Mouse (Mus musculus): Measurements from ENCODE around the gene Lin28b. TPM values are rescaled to one million over a fixed set of nuclear protein-coding genes. Genes with fewer than 3 reads are reported as not detected.

The Lin28b gene
- total and polyA plus RNA-seq, 2 experiments from 2014 or later, result 2.2 to 9.0 TPM

DNA sequence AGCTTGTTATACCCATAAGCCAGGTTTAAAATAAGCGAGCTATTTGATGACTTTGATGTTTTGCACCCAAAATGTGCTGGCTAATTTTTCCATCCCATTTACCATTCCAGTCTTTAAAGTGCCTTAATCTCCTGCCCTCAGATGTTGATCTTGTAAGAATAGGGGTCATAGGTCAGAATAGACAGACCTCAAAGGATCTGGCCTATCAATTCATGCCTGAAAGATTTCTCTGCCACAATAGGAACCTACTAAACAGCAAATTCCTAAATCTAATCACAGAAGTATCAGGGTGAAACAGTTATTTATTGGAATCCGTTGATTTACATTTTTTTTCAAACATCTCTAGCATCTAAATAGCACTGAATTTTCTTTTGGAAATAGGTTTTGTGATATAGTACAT lies 74.5 kb downstream of the Lin28b start:
- DNase-seq (no peak), ATAC-seq (no peak)
- Histone ChIP-seq H3K9ac (no peak overlapping the region), H3K4me1 (ENCODE audit: insufficient read depth) (no peaks in the 10 kb centered on the region), H3K36me3 (ENCODE audit: insufficient read depth) (no peaks in the 10 kb centered on the region), H3K27me3 (ENCODE audit: insufficient read depth, low read length) (no peaks in the 10 kb centered on the region), H3K4me3 (ENCODE audit: low read depth, low read length) (no peak overlapping the region), H3K27ac (ENCODE audit: low read depth, low read length) (no peak overlapping the region), H3K4me2 (ENCODE audit: low read depth) (no peak overlapping the region), H3K9me3 (ENCODE audit: low read length) (no peaks in the 10 kb centered on the region)
- no peak for TF ChIP-seq CTCF (IDR thresholded peaks at IDR 0.05; ENCODE audit: low read depth)
- 33% methylated on average over 2 of the region's 2 CpGs for WGBS

DNA sequence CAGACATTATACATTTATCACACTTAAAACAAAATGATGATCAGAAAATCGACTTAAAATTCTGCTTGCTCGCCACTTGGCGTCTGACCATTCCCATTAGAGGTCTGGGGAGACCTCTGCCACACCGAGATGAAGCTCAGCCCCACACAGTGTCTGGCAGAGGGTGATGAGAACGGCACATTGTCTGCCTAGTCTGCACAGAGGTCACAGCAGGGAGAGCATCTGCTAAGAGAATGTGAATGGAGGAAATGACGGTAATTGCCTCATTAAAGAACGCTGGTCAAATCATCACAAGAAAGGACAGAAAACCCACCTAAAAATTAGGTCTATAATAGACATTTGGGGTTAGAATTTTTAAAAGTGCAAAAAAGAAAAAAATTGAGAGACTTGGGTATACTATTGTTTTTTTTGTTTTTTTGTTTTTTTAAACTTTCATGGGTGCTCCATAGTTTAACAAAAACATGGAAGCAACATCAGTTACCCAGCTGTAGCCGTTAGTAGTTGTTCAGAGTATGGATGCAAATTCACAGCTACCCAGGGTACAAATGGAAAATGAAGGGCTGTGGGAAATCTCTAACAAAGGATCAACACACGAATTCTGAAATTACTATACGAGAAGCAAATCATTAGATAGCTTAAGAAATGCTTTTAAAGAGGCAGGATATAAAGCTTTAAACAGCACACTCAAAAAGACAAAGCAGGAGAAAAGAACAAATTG lies 75.4 kb downstream of the Lin28b start:
- DNase-seq (no peak), ATAC-seq (no peak)
- 12% methylated on average over 10 of the region's 10 CpGs for WGBS
- H3K27ac ChIP-seq (ENCODE audit: low read depth, low read length), result no peak overlapping the region
- H3K9ac ChIP-seq, result no peak overlapping the region
- TF ChIP-seq CTCF (IDR thresholded peaks at IDR 0.05; ENCODE audit: low read depth), result no peak
- H3K4me1 ChIP-seq (ENCODE audit: insufficient read depth), result no peaks in the 10 kb centered on the region
- no peak overlapping the region for H3K4me2 ChIP-seq (ENCODE audit: low read depth)
- no peaks in the 10 kb centered on the region for H3K36me3 ChIP-seq (ENCODE audit: insufficient read depth)
- no peaks in the 10 kb centered on the region for H3K27me3 ChIP-seq (ENCODE audit: insufficient read depth, low read length)
- H3K4me3 ChIP-seq (ENCODE audit: low read depth, low read length), result no peak overlapping the region
- no peaks in the 10 kb centered on the region for H3K9me3 ChIP-seq (ENCODE audit: low read length)

DNA sequence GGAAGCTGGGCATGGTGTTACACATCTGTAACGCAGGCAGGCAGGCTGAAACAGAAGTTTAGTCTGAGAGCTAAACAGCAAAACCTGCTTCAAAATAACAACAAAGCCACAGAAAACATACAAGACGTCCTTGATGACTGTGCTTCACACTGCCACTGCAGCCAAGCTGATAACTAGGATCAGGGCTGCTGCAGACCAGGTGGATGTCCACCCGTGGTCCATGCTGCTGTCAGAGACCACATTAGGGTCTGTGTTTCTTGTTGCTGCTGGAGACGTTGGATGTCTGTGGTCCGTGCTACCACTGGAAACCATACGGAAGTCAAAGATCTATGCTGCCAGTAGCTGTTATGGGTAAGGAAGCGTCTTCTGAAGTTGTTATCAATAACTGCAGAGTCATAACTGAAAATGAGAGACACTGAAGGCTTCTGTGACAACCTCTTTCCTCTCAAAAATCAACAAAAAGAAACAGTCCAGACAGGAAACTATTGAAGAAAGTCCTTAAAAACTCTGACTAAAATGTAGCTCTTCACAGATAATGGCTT lies 86.4 kb downstream of the Lin28b start:
- Histone ChIP-seq H3K9me3 (ENCODE audit: low read length) (no peaks in the 10 kb centered on the region), H3K27me3 (ENCODE audit: insufficient read depth, low read length) (no peaks in the 10 kb centered on the region), H3K9ac (no peak overlapping the region), H3K4me2 (ENCODE audit: low read depth) (no peak overlapping the region), H3K27ac (ENCODE audit: low read depth, low read length) (no peak overlapping the region), H3K4me1 (ENCODE audit: insufficient read depth) (no peaks in the 10 kb centered on the region), H3K36me3 (ENCODE audit: insufficient read depth) (no peaks in the 10 kb centered on the region), H3K4me3 (ENCODE audit: low read depth, low read length) (no peak overlapping the region)
- 85% methylated on average over 7 of the region's 7 CpGs for WGBS
- TF ChIP-seq CTCF (IDR thresholded peaks at IDR 0.05; ENCODE audit: low read depth), result no peak
- ATAC-seq (no peak), DNase-seq (no peak)

DNA sequence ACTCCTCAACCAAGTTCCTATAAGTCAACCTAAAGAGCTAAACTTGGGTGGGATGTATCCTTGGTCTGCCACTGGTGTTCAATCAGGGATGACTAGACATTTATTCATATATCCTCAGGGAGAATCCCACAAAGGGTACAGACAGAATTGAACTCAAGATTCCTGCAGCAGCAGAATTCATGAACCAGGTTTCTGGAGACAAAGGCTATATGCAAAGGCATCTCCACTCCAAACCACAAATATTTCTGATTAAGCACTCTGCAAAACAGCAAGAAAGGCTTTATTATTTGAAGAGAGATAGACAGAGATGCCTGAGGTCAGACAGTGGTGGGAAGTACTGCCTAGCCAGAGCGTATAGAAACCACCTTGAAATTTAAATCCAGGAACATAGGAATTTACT lies 88.0 kb downstream of the Lin28b start:
- Histone ChIP-seq H3K4me1 (ENCODE audit: insufficient read depth) (no peaks in the 10 kb centered on the region), H3K27me3 (ENCODE audit: insufficient read depth, low read length) (no peaks in the 10 kb centered on the region), H3K4me2 (ENCODE audit: low read depth) (no peak overlapping the region), H3K4me3 (ENCODE audit: low read depth, low read length) (no peak overlapping the region), H3K9me3 (ENCODE audit: low read length) (no peaks in the 10 kb centered on the region), H3K36me3 (ENCODE audit: insufficient read depth) (no peaks in the 10 kb centered on the region), H3K9ac (no peak overlapping the region), H3K27ac (ENCODE audit: low read depth, low read length) (no peak overlapping the region)
- TF ChIP-seq CTCF (IDR thresholded peaks at IDR 0.05; ENCODE audit: low read depth), result no peak
- 75% methylated on average over 1 of the region's 1 CpGs for WGBS
- DNase-seq (no peak), ATAC-seq (no peak)

DNA sequence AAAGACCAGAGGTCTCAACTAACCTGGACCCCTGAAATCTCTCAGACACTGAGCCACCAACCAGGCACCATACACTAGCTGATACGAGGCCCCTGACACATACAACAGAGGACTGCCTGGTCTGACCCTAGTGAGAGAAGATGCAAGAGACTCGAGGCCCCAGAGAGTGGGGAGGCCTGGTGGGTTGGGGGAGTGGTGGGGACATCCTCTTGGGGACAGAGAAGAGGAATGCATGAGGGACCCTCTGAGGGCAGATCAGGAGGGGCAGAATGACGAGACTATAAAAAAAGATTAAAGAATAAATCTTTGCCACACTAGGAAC lies 103.6 kb downstream of the Lin28b start:
- no peak for DNase-seq
- no peak for TF ChIP-seq CTCF (IDR thresholded peaks at IDR 0.05; ENCODE audit: low read depth)
- no peak for ATAC-seq
- H3K27me3 ChIP-seq (ENCODE audit: insufficient read depth, low read length), result no peaks in the 10 kb centered on the region
- WGBS, result 54% methylated on average over 3 of the region's 3 CpGs
- no peaks in the 10 kb centered on the region for H3K4me1 ChIP-seq (ENCODE audit: insufficient read depth)
- no peak overlapping the region for H3K27ac ChIP-seq (ENCODE audit: low read depth, low read length)
- H3K4me3 ChIP-seq (ENCODE audit: low read depth, low read length), result no peak overlapping the region
- H3K36me3 ChIP-seq (ENCODE audit: insufficient read depth), result no peaks in the 10 kb centered on the region
- no peaks in the 10 kb centered on the region for H3K9me3 ChIP-seq (ENCODE audit: low read length)
- H3K9ac ChIP-seq, result no peak overlapping the region
- no peak overlapping the region for H3K4me2 ChIP-seq (ENCODE audit: low read depth)

DNA sequence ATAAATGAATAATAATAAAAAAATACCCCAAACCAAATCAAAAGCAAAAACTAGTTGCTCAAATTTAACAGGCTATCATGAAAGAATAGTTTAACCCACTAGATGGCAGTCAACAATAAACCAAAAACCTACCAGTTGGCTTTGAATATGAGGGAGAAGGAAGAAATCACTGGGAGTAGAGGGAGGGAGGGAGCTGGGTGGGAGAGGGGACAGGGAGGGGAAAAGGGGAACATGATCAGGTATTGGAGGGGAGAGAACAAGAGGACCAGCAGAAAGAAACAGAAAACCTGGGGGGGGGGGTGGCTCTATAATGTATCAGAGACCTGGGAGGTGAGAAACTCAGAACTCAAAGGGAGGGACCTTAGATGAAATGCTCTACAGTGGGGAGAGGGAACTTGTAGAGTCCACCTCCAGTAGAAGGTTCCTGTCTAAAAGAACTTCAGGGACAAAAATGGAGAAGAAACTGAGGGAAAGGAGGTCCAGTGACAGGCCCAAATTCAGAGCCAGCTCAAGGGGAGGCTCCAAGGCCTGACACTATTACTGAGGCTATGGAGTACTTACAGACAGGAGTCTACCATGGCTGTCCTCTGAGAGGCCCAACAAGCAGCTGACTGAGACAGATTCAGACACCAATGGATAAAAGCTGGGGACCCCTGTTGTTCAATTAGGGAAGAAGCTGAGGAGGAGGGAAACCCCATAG lies 104.1 kb downstream of the Lin28b start:
- Histone ChIP-seq H3K4me3 (ENCODE audit: low read depth, low read length) (no peak overlapping the region), H3K4me1 (ENCODE audit: insufficient read depth) (no peaks in the 10 kb centered on the region), H3K9ac (no peak overlapping the region), H3K9me3 (ENCODE audit: low read length) (no peaks in the 10 kb centered on the region), H3K4me2 (ENCODE audit: low read depth) (no peak overlapping the region), H3K36me3 (ENCODE audit: insufficient read depth) (no peaks in the 10 kb centered on the region), H3K27ac (ENCODE audit: low read depth, low read length) (no peak overlapping the region), H3K27me3 (ENCODE audit: insufficient read depth, low read length) (no peaks in the 10 kb centered on the region)
- ATAC-seq (peak; percentile 72; the same call in 1 of the 2 replicates), DNase-seq (peak; percentile 52)
- TF ChIP-seq CTCF (IDR thresholded peaks at IDR 0.05; ENCODE audit: low read depth), result peak; percentile 62

DNA sequence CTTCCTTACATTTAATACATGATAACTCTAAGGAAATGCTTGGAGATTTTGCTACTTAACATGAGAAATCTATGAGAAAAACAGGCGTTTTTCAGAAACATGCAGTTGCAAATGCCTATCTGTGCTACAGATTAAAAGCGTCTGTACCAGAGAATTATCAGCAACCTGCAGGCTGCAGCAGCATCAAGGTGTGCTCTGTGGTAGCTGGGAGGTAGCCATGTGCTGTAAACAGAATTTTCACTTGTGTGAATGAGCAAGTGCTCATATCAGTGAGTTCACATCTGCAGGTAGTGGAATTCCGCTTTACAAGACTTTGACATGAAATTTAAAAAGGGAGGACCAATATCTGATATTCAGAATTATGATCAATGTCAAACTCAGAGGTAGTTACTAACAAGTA lies 107.9 kb downstream of the Lin28b start:
- no peak overlapping the region for H3K4me3 ChIP-seq (ENCODE audit: low read depth, low read length)
- no peak for TF ChIP-seq CTCF (IDR thresholded peaks at IDR 0.05; ENCODE audit: low read depth)
- H3K36me3 ChIP-seq (ENCODE audit: insufficient read depth), result no peaks in the 10 kb centered on the region
- ATAC-seq (no peak), DNase-seq (no peak)
- H3K27ac ChIP-seq (ENCODE audit: low read depth, low read length), result no peak overlapping the region
- H3K27me3 ChIP-seq (ENCODE audit: insufficient read depth, low read length), result no peaks in the 10 kb centered on the region
- no peaks in the 10 kb centered on the region for H3K9me3 ChIP-seq (ENCODE audit: low read length)
- WGBS, result 92% methylated on average over 3 of the region's 3 CpGs
- no peak overlapping the region for H3K9ac ChIP-seq
- H3K4me2 ChIP-seq (ENCODE audit: low read depth), result no peak overlapping the region
- H3K4me1 ChIP-seq (ENCODE audit: insufficient read depth), result no peaks in the 10 kb centered on the region
